Mouse (Mus musculus): ENCODE data around the gene Chsy1. TPM values are rescaled to one million over a fixed set of nuclear protein-coding genes. Genes with fewer than 3 reads are reported as not detected.

Gene Chsy1
- polyA plus RNA-seq, 1 experiment from 2014 or later: 24.0 TPM

DNA sequence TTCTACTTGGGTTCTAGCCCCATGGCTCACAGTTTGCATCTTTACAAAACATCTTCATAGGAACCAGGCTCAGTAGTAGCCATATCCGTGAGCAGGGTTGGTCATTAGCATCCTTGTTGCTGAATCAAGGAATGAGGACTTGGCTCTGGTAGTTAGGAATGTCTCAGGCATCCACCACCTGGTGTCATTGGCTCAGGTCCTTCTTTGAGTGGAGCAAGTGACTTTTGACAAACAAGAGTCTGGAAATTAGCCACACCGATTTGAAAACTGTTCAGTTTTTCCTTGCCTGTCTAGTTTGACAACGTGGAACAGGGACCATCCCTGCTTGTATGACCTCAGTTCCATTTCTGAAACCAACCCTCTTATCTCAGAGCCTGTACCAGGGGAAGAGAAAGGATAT, 41.1 kb downstream of the Chsy1 start:
- H3K36me3 ChIP-seq (ENCODE audit: control insufficient read depth, insufficient read depth, low read length): peaks cover 11% of the 10 kb centered on the region; the same call in 1 of the 2 replicates
- H3K9ac ChIP-seq (ENCODE audit: low read length): no peak overlapping the region
- no peak for ATAC-seq (ENCODE audit: insufficient number of reproducible peaks, insufficient read depth, low FRiP score, low read depth)
- no peaks in the 10 kb centered on the region for H3K27me3 ChIP-seq (ENCODE audit: control insufficient read depth, insufficient read depth, low read length)
- H3K9me3 ChIP-seq (ENCODE audit: control insufficient read depth, low read length): no peaks in the 10 kb centered on the region
- peaks cover 8 to 29% of the 10 kb centered on the region in 2 experiments; a peak in 3 of 4 replicates for H3K4me1 ChIP-seq (ENCODE audit: control insufficient read depth in 2 of 2, insufficient read depth in 2 of 2, low read length in 2 of 2)
- no peak overlapping the region for H3K27ac ChIP-seq (replicated peaks in 1 of 2; ENCODE audit: control insufficient read depth in 1 of 2, insufficient read depth in 1 of 2, low read depth in 2 of 2, low read length in 2 of 2)
- no peak overlapping the region for H3K4me2 ChIP-seq (ENCODE audit: low read length)
- no peak overlapping the region for H3K4me3 ChIP-seq (ENCODE audit: control insufficient read depth in 1 of 2, insufficient read depth in 1 of 2, low read depth in 1 of 2, low read length in 2 of 2)
- WGBS: 68% methylated on average over 3 of the region's 3 CpGs

DNA sequence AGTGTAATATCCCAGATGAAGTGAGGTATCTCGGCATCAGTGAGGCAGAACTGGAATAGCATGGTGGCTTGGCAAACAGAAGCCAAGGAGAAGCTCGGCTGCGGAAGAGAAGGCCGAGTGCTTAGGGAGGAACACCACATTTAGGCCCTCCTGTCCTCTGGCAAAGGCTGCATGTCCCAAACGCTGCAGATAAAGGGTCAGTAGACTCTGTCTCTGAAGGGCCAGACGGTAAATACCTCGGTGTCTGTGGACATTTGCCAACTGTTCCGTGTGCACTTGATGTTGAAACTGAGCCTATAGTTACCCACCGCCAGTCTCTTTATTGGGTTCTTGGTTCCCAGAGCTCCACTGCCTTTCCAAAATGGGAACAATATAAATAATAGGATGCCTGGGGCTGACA, 48.1 kb downstream of the Chsy1 start:
- 18% methylated on average over 9 of the region's 9 CpGs for WGBS
- Histone ChIP-seq H3K27ac (replicated peaks in 1 of 2; ENCODE audit: control insufficient read depth in 1 of 2, insufficient read depth in 1 of 2, low read depth in 2 of 2, low read length in 2 of 2) (peak overlapping the region; percentile 75 to 91), H3K9ac (ENCODE audit: low read length) (no peak overlapping the region), H3K9me3 (ENCODE audit: control insufficient read depth, low read length) (no peaks in the 10 kb centered on the region), H3K4me3 (ENCODE audit: control insufficient read depth in 1 of 2, insufficient read depth in 1 of 2, low read depth in 1 of 2, low read length in 2 of 2) (no peak overlapping the region), H3K4me2 (ENCODE audit: low read length) (peak overlapping the region; percentile 41), H3K27me3 (ENCODE audit: control insufficient read depth, insufficient read depth, low read length) (no peaks in the 10 kb centered on the region), H3K36me3 (ENCODE audit: control insufficient read depth, insufficient read depth, low read length) (peaks cover 10% of the 10 kb centered on the region; the same call in 1 of the 2 replicates), H3K4me1 (ENCODE audit: control insufficient read depth in 2 of 2, insufficient read depth in 2 of 2, low read length in 2 of 2) (peaks cover 21 to 35% of the 10 kb centered on the region in 2 experiments)
- no peak for ATAC-seq (ENCODE audit: insufficient number of reproducible peaks, insufficient read depth, low FRiP score, low read depth)

GRCm38 (mm10) chr7:66157861-66158415, 48.6 kb downstream of the Chsy1 start:
- peaks cover 7% of the 10 kb centered on the region; the same call in 1 of the 2 replicates for H3K36me3 ChIP-seq (ENCODE audit: control insufficient read depth, insufficient read depth, low read length)
- 0 out of 2 replicates have a peak overlapping the region, but pooled peaks have one; percentile 41 for H3K4me2 ChIP-seq (ENCODE audit: low read length)
- no peak overlapping the region for H3K9ac ChIP-seq (ENCODE audit: low read length)
- H3K27ac ChIP-seq (replicated peaks in 1 of 2; ENCODE audit: control insufficient read depth in 1 of 2, insufficient read depth in 1 of 2, low read depth in 2 of 2, low read length in 2 of 2): peak overlapping the region; percentile 52 to 75; a peak in 3 of 4 replicates
- 79% methylated on average over 4 of the region's 4 CpGs for WGBS
- no peaks in the 10 kb centered on the region for H3K27me3 ChIP-seq (ENCODE audit: control insufficient read depth, insufficient read depth, low read length)
- no peak overlapping the region for H3K4me3 ChIP-seq (ENCODE audit: control insufficient read depth in 1 of 2, insufficient read depth in 1 of 2, low read depth in 1 of 2, low read length in 2 of 2)
- no peaks in the 10 kb centered on the region for H3K9me3 ChIP-seq (ENCODE audit: control insufficient read depth, low read length)
- H3K4me1 ChIP-seq (ENCODE audit: control insufficient read depth in 2 of 2, insufficient read depth in 2 of 2, low read length in 2 of 2): peaks cover 21 to 37% of the 10 kb centered on the region in 2 experiments
- no peak for ATAC-seq (ENCODE audit: insufficient number of reproducible peaks, insufficient read depth, low FRiP score, low read depth)

GRCm38 (mm10) chr7:66158616-66159129, 49.4 kb downstream of the Chsy1 start:
- ATAC-seq (ENCODE audit: insufficient number of reproducible peaks, insufficient read depth, low FRiP score, low read depth): no peak
- Histone ChIP-seq H3K9ac (ENCODE audit: low read length) (no peak overlapping the region), H3K4me3 (ENCODE audit: control insufficient read depth in 1 of 2, insufficient read depth in 1 of 2, low read depth in 1 of 2, low read length in 2 of 2) (no peak overlapping the region), H3K36me3 (ENCODE audit: control insufficient read depth, insufficient read depth, low read length) (0 out of 2 replicates have a peak, but pooled peaks cover 4% of the 10 kb centered on the region), H3K27ac (replicated peaks in 1 of 2; ENCODE audit: control insufficient read depth in 1 of 2, insufficient read depth in 1 of 2, low read depth in 2 of 2, low read length in 2 of 2) (no peak overlapping the region), H3K4me1 (ENCODE audit: control insufficient read depth in 2 of 2, insufficient read depth in 2 of 2, low read length in 2 of 2) (peaks cover 24 to 44% of the 10 kb centered on the region in 2 experiments), H3K9me3 (ENCODE audit: control insufficient read depth, low read length) (no peaks in the 10 kb centered on the region), H3K4me2 (ENCODE audit: low read length) (no peak overlapping the region), H3K27me3 (ENCODE audit: control insufficient read depth, insufficient read depth, low read length) (no peaks in the 10 kb centered on the region)
- WGBS: 76% methylated on average over 9 of the region's 9 CpGs

- Histone ChIP-seq H3K4me1 (ENCODE audit: control insufficient read depth in 2 of 2, insufficient read depth in 2 of 2, low read length in 2 of 2) (peaks cover 21 to 49% of the 10 kb centered on the region in 2 experiments), H3K4me3 (ENCODE audit: control insufficient read depth in 1 of 2, insufficient read depth in 1 of 2, low read depth in 1 of 2, low read length in 2 of 2) (no peak overlapping the region), H3K36me3 (ENCODE audit: control insufficient read depth, insufficient read depth, low read length) (0 out of 2 replicates have a peak, but pooled peaks cover 4% of the 10 kb centered on the region), H3K27ac (replicated peaks in 1 of 2; ENCODE audit: control insufficient read depth in 1 of 2, insufficient read depth in 1 of 2, low read depth in 2 of 2, low read length in 2 of 2) (no peak overlapping the region), H3K4me2 (ENCODE audit: low read length) (no peak overlapping the region), H3K9me3 (ENCODE audit: control insufficient read depth, low read length) (no peaks in the 10 kb centered on the region), H3K27me3 (ENCODE audit: control insufficient read depth, insufficient read depth, low read length) (no peaks in the 10 kb centered on the region), H3K9ac (ENCODE audit: low read length) (no peak overlapping the region)
- WGBS: 69% methylated on average over 5 of the region's 5 CpGs
- no peak for ATAC-seq (ENCODE audit: insufficient number of reproducible peaks, insufficient read depth, low FRiP score, low read depth)
Observed at GRCm38 (mm10) chr7:66159961-66160360, 50.6 kb downstream of the Chsy1 start.

- Histone ChIP-seq H3K4me1 (ENCODE audit: control insufficient read depth in 2 of 2, insufficient read depth in 2 of 2, low read length in 2 of 2) (peaks cover 15 to 47% of the 10 kb centered on the region in 2 experiments), H3K27ac (replicated peaks in 1 of 2; ENCODE audit: control insufficient read depth in 1 of 2, insufficient read depth in 1 of 2, low read depth in 2 of 2, low read length in 2 of 2) (no peak overlapping the region), H3K36me3 (ENCODE audit: control insufficient read depth, insufficient read depth, low read length) (0 out of 2 replicates have a peak, but pooled peaks cover 4% of the 10 kb centered on the region), H3K4me3 (ENCODE audit: control insufficient read depth in 1 of 2, insufficient read depth in 1 of 2, low read depth in 1 of 2, low read length in 2 of 2) (no peak overlapping the region), H3K9ac (ENCODE audit: low read length) (no peak overlapping the region), H3K9me3 (ENCODE audit: control insufficient read depth, low read length) (no peaks in the 10 kb centered on the region), H3K27me3 (ENCODE audit: control insufficient read depth, insufficient read depth, low read length) (no peaks in the 10 kb centered on the region), H3K4me2 (ENCODE audit: low read length) (no peak overlapping the region)
- 79% methylated on average over 6 of the region's 6 CpGs for WGBS
- no peak for ATAC-seq (ENCODE audit: insufficient number of reproducible peaks, insufficient read depth, low FRiP score, low read depth)
Observed at GRCm38 (mm10) chr7:66161836-66162235, 52.5 kb downstream of the Chsy1 start.

DNA sequence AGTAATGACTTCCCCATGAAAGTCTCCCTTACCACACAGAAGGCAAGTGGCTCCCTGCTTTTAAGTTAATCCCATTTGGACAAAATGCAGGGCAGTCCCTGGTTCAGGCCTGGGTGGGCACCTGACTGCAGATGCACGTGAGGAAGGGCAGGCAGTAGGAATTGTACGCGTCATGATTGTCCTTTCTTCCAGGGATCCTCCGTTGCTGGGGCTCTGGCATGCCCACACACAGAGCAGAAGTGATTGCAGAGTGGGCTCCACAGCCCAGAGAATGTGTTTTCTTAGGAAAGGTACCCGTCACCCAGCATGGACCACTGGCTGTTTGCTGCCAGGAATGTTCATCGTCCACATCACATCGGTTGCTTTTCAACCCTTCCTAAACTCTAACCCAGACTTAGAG, 53.2 kb downstream of the Chsy1 start:
- no peak for ATAC-seq (ENCODE audit: insufficient number of reproducible peaks, insufficient read depth, low FRiP score, low read depth)
- H3K4me1 ChIP-seq (ENCODE audit: control insufficient read depth in 2 of 2, insufficient read depth in 2 of 2, low read length in 2 of 2): peaks cover 12 to 40% of the 10 kb centered on the region in 2 experiments
- 88% methylated on average over 7 of the region's 7 CpGs for WGBS

More for the DNA sequence above, 53.2 kb downstream of the Chsy1 start:
- H3K4me3 ChIP-seq (ENCODE audit: control insufficient read depth in 1 of 2, insufficient read depth in 1 of 2, low read depth in 1 of 2, low read length in 2 of 2): no peak overlapping the region
- H3K27me3 ChIP-seq (ENCODE audit: control insufficient read depth, insufficient read depth, low read length): no peaks in the 10 kb centered on the region
- no peaks in the 10 kb centered on the region for H3K9me3 ChIP-seq (ENCODE audit: control insufficient read depth, low read length)
- 0 out of 2 replicates have a peak, but pooled peaks cover 4% of the 10 kb centered on the region for H3K36me3 ChIP-seq (ENCODE audit: control insufficient read depth, insufficient read depth, low read length)
- no peak overlapping the region for H3K9ac ChIP-seq (ENCODE audit: low read length)
- H3K27ac ChIP-seq (replicated peaks in 1 of 2; ENCODE audit: control insufficient read depth in 1 of 2, insufficient read depth in 1 of 2, low read depth in 2 of 2, low read length in 2 of 2): no peak overlapping the region
- H3K4me2 ChIP-seq (ENCODE audit: low read length): no peak overlapping the region

Measured in heart, embryonic 14.5 days (tissue).